Mouse (Mus musculus): Measurements from ENCODE around the gene Npas3. TPM values are rescaled to one million over a fixed set of nuclear protein-coding genes. Genes with fewer than 3 reads are reported as not detected.

The Npas3 gene
- polyA plus RNA-seq, 1 experiment, result 1.2 TPM

GRCm38 (mm10) chr12:53421701-53422100 lies 173.2 kb downstream of the Npas3 start:
- Histone ChIP-seq H3K9me3 (replicated peaks; ENCODE audit: control insufficient read depth, insufficient read depth, low read length, poor library complexity, severe bottlenecking) (no peaks in the 10 kb centered on the region), H3K36me3 (ENCODE audit: control insufficient read depth, insufficient read depth, low read length, poor library complexity, severe bottlenecking) (no peaks in the 10 kb centered on the region)
- no peak for TF ChIP-seq CTCF (IDR thresholded peaks at IDR 0.05; ENCODE audit: low read depth, low read length)
- no peak for TF ChIP-seq POLR2A (IDR thresholded peaks at IDR 0.05; ENCODE audit: insufficient read depth, low read length)
- no peak for TF ChIP-seq EP300 (IDR thresholded peaks at IDR 0.05; ENCODE audit: insufficient read depth, low read depth, low read length)

DNA sequence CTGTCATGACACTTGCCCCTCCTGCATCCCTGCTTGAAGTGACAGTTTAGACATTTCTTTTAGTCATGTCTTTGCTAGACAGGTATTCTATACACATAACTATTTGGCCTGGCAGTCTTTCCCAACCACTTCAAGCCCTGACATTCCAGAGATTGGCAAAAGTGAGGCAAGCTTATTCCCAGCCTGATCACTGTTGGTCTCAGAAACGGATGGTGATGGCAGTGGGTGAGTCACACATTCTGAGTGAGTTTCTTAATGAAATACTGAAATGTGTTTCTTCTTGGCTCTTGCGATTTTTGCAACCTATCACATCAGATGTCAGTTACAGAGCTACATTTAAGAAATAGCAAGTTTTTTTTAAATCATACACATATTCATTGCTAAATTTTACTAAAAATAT lies 175.2 kb downstream of the Npas3 start:
- Histone ChIP-seq H3K4me1 (ENCODE audit: control insufficient read depth, insufficient read depth, low read length) (no peaks in the 10 kb centered on the region), H3K27me3 (ENCODE audit: control insufficient read depth, insufficient read depth, low read length, poor library complexity, severe bottlenecking) (no peaks in the 10 kb centered on the region), H3K36me3 (ENCODE audit: control insufficient read depth, insufficient read depth, low read length, poor library complexity, severe bottlenecking) (no peaks in the 10 kb centered on the region), H3K27ac (ENCODE audit: insufficient read depth, low read length) (no peak overlapping the region), H3K9me3 (replicated peaks; ENCODE audit: control insufficient read depth, insufficient read depth, low read length, poor library complexity, severe bottlenecking) (no peaks in the 10 kb centered on the region), H3K4me3 (ENCODE audit: low read depth, low read length) (no peak overlapping the region), H3K9ac (ENCODE audit: low read depth, poor library complexity, severe bottlenecking) (no peak overlapping the region)
- no peak for TF ChIP-seq POLR2A (IDR thresholded peaks at IDR 0.05; ENCODE audit: insufficient read depth, low read length)
- TF ChIP-seq EP300 (IDR thresholded peaks at IDR 0.05; ENCODE audit: insufficient read depth, low read depth, low read length), result no peak
- no peak for TF ChIP-seq CTCF (IDR thresholded peaks at IDR 0.05; ENCODE audit: low read depth, low read length)

More at GRCm38 (mm10) chr12:53421701-53422100, 173.2 kb downstream of the Npas3 start:
- no peaks in the 10 kb centered on the region for H3K27me3 ChIP-seq (ENCODE audit: control insufficient read depth, insufficient read depth, low read length, poor library complexity, severe bottlenecking)
- no peak overlapping the region for H3K27ac ChIP-seq (ENCODE audit: insufficient read depth, low read length)
- H3K4me3 ChIP-seq (ENCODE audit: low read depth, low read length), result no peak overlapping the region
- no peak overlapping the region for H3K9ac ChIP-seq (ENCODE audit: low read depth, poor library complexity, severe bottlenecking)
- no peaks in the 10 kb centered on the region for H3K4me1 ChIP-seq (ENCODE audit: control insufficient read depth, insufficient read depth, low read length)

GRCm38 (mm10) chr12:53426006-53426405 lies 177.5 kb downstream of the Npas3 start:
- Histone ChIP-seq H3K4me3 (ENCODE audit: low read depth, low read length) (no peak overlapping the region), H3K27ac (ENCODE audit: insufficient read depth, low read length) (no peak overlapping the region), H3K36me3 (ENCODE audit: control insufficient read depth, insufficient read depth, low read length, poor library complexity, severe bottlenecking) (no peaks in the 10 kb centered on the region), H3K9me3 (replicated peaks; ENCODE audit: control insufficient read depth, insufficient read depth, low read length, poor library complexity, severe bottlenecking) (no peaks in the 10 kb centered on the region), H3K4me1 (ENCODE audit: control insufficient read depth, insufficient read depth, low read length) (no peaks in the 10 kb centered on the region), H3K27me3 (ENCODE audit: control insufficient read depth, insufficient read depth, low read length, poor library complexity, severe bottlenecking) (no peaks in the 10 kb centered on the region), H3K9ac (ENCODE audit: low read depth, poor library complexity, severe bottlenecking) (no peak overlapping the region)
- TF ChIP-seq EP300 (IDR thresholded peaks at IDR 0.05; ENCODE audit: insufficient read depth, low read depth, low read length), result no peak

DNA sequence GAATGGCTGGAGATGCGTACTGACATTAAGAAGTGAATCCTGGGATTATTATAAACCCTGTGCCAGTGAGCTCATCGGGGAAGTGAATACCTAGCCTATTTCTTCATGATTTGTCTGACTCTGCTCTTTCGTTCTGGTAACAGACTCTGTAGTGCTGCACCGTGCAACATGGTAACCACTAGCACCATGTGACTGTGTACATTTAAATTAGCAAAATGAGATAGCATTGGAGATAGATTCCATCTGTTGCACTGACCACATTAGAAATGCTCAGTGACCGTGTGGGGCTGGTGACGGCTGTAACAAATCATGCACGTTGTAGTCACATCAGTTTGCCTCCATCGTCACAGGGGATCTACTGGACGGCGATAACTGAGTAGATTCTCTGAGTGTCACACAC lies 178.7 kb downstream of the Npas3 start:
- no peak for TF ChIP-seq CTCF (IDR thresholded peaks at IDR 0.05; ENCODE audit: low read depth, low read length)
- no peak for TF ChIP-seq EP300 (IDR thresholded peaks at IDR 0.05; ENCODE audit: insufficient read depth, low read depth, low read length)
- no peak for TF ChIP-seq POLR2A (IDR thresholded peaks at IDR 0.05; ENCODE audit: insufficient read depth, low read length)
- Histone ChIP-seq H3K4me1 (ENCODE audit: control insufficient read depth, insufficient read depth, low read length) (no peaks in the 10 kb centered on the region), H3K36me3 (ENCODE audit: control insufficient read depth, insufficient read depth, low read length, poor library complexity, severe bottlenecking) (no peaks in the 10 kb centered on the region), H3K27me3 (ENCODE audit: control insufficient read depth, insufficient read depth, low read length, poor library complexity, severe bottlenecking) (no peaks in the 10 kb centered on the region), H3K4me3 (ENCODE audit: low read depth, low read length) (no peak overlapping the region), H3K9me3 (replicated peaks; ENCODE audit: control insufficient read depth, insufficient read depth, low read length, poor library complexity, severe bottlenecking) (no peaks in the 10 kb centered on the region), H3K27ac (ENCODE audit: insufficient read depth, low read length) (no peak overlapping the region), H3K9ac (ENCODE audit: low read depth, poor library complexity, severe bottlenecking) (no peak overlapping the region)

DNA sequence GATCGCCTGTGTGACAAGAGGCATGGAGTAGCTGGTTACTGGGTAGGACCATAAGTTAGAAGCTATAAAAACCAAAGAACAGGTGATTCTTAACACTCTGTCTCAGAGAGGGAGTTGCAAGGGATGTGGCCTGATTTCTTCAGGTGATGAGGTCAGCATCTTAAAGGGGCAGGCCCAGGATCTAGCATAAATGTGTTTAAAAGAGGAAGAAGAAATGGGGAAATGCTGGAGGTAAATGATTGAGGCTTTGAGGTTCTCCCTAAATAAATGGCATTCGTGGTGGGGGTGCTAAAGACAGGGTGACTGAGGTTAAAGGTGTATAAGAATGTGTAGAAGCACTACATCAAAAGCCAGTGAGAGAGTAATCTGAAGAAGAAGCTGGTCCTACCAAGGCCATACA lies 193.6 kb downstream of the Npas3 start:
- Histone ChIP-seq H3K4me3 (ENCODE audit: low read depth, low read length) (no peak overlapping the region), H3K9ac (ENCODE audit: low read depth, poor library complexity, severe bottlenecking) (no peak overlapping the region), H3K4me1 (ENCODE audit: control insufficient read depth, insufficient read depth, low read length) (no peaks in the 10 kb centered on the region), H3K27ac (ENCODE audit: insufficient read depth, low read length) (no peak overlapping the region), H3K9me3 (replicated peaks; ENCODE audit: control insufficient read depth, insufficient read depth, low read length, poor library complexity, severe bottlenecking) (no peaks in the 10 kb centered on the region), H3K27me3 (ENCODE audit: control insufficient read depth, insufficient read depth, low read length, poor library complexity, severe bottlenecking) (no peaks in the 10 kb centered on the region), H3K36me3 (ENCODE audit: control insufficient read depth, insufficient read depth, low read length, poor library complexity, severe bottlenecking) (no peaks in the 10 kb centered on the region)
- TF ChIP-seq CTCF (IDR thresholded peaks at IDR 0.05; ENCODE audit: low read depth, low read length) (no peak), EP300 (IDR thresholded peaks at IDR 0.05; ENCODE audit: insufficient read depth, low read depth, low read length) (no peak), POLR2A (IDR thresholded peaks at IDR 0.05; ENCODE audit: insufficient read depth, low read length) (no peak)

GRCm38 (mm10) chr12:53447469-53447868 lies 199.0 kb downstream of the Npas3 start:
- Histone ChIP-seq H3K36me3 (ENCODE audit: control insufficient read depth, insufficient read depth, low read length, poor library complexity, severe bottlenecking) (no peaks in the 10 kb centered on the region), H3K9me3 (replicated peaks; ENCODE audit: control insufficient read depth, insufficient read depth, low read length, poor library complexity, severe bottlenecking) (no peaks in the 10 kb centered on the region), H3K9ac (ENCODE audit: low read depth, poor library complexity, severe bottlenecking) (no peak overlapping the region), H3K27ac (ENCODE audit: insufficient read depth, low read length) (no peak overlapping the region), H3K27me3 (ENCODE audit: control insufficient read depth, insufficient read depth, low read length, poor library complexity, severe bottlenecking) (no peaks in the 10 kb centered on the region), H3K4me1 (ENCODE audit: control insufficient read depth, insufficient read depth, low read length) (no peaks in the 10 kb centered on the region), H3K4me3 (ENCODE audit: low read depth, low read length) (no peak overlapping the region)
- TF ChIP-seq CTCF (IDR thresholded peaks at IDR 0.05; ENCODE audit: low read depth, low read length), result no peak
- no peak for TF ChIP-seq EP300 (IDR thresholded peaks at IDR 0.05; ENCODE audit: insufficient read depth, low read depth, low read length)

Measured in ES-Bruce4 (cell line).